Mouse (Mus musculus) spleen, adult 2 months (tissue): ENCODE data around the gene Secisbp2l.

Experiments
- CTCF ChIP-seq: fragments of 200-500 bp; IDR thresholded peaks from 2 replicates; pipeline ENCODE4 v1.5.1; 2011; ENCODE audit warnings: mild to moderate bottlenecking, inconsistent platforms; ENCODE audit not compliant: insufficient read depth, insufficient read length, insufficient replicate concordance; ENCODE audit errors: extremely low read depth
- POLR2A ChIP-seq: fragments of 200-500 bp; IDR thresholded peaks from 2 replicates; pipeline ENCODE4 v1.6.1; 2011; ENCODE audit warnings: low read depth, low read length, inconsistent platforms

DNA sequence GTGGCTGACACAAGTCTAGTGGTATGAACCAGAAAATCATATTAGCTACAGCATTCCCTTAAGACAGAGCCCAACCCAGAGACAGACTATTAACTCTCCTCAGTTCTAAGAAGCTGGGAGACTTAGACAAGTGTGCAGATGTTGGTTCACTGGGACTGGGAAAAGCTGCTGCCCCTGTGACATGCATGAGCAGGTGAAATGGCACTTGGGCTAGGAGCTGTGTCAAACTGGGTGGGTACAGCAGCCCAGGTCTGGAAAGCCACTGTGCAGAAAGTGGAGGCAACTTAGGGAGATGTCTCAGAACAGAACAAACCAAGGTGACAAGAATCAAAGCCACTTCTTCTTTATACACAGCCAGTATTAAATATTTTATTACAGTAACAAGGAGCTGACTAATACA, 47.9 kb downstream of the Secisbp2l start:
- no peak for TF ChIP-seq CTCF
- TF ChIP-seq POLR2A = no peak
